In the genomic region with DNA sequence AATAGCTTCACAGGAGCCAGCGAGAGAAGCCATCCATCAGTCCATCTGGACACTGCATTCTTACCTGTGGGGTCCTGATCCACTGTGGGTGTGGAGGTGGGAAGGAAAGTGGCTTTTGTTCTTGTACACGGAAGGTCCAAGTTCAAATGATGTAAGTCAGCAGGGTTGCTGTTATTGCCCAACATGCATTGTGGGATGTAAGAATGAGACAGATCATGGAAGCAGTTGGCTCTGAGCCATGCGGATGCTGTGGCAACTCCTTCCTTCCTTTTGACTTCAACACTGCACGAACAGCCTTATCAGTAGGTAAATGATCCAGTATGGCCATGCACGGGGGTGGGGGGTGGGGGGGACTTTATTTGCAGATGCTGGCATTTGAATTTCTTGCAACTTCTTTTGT, we compare ENCODE assay signal across 21 mouse cellular contexts.
DNase-seq lines count a peak whose midpoint lies in the region; ATAC-seq and TF ChIP-seq lines count a peak whose summit lies in the region.
"Had no signal": no experiment of that assay in that cellular context is flagged by ENCODE, and none has a peak within 500 bp of the region (broad histone marks: within the 10 kb centered on the region; RNA-seq: fewer than 3 reads in every experiment).

No protein-coding gene starts in this region.

- H3K27ac ChIP-seq in intestine, embryonic 16.5 days (ENCODE audit: low read length) = no peak overlapping the region
- H3K27ac ChIP-seq in intestine, embryonic 15.5 days = no peak overlapping the region
- H3K27ac ChIP-seq in bone marrow, adult 2 months (ENCODE audit: control insufficient read depth, insufficient read depth, low read depth, low read length, poor library complexity) = peak overlapping the region; percentile 12; the same call in 1 of the 2 replicates
- H3K27ac ChIP-seq in liver, postnatal 0 days (ENCODE audit: low read depth) = no peak overlapping the region
- H3K27ac ChIP-seq: embryonic facial prominence, embryonic 10.5 days; heart, embryonic 10.5 days; hindbrain, embryonic 13.5 days; midbrain, embryonic 15.5 days had no signal

- DNase-seq in 3T3-L1 (ENCODE audit: low read depth, low spot score) = peak; percentile 27
- DNase-seq in liver, postnatal 0 days = peak; percentile 59
- DNase-seq in gastrocnemius, adult 18-20 months (ENCODE audit: low spot score) = no peak
- no peak for DNase-seq in left cerebral cortex, postnatal 10 days (ENCODE audit: extremely low spot score in 1 of 2, low spot score in 2 of 2)
- DNase-seq: adrenal gland, adult 2 months; cerebellum, adult 11 months; gastrocnemius, postnatal 14 days; kidney, postnatal 36 days; lung, adult 18-20 months; spleen, adult 18-20 months had no signal

- no peak for TF ChIP-seq CTCF in bone marrow, adult 2 months (IDR thresholded peaks at IDR 0.05; ENCODE audit: control insufficient read depth, insufficient read depth, low read length)
- TF ChIP-seq CTCF in liver, postnatal 0 days (IDR thresholded peaks at IDR 0.05; ENCODE audit: low read depth) = no peak

- no peak for TF ChIP-seq POLR2A in bone marrow, adult 2 months (IDR thresholded peaks at IDR 0.05; ENCODE audit: borderline replicate concordance, control insufficient read depth, low read depth, low read length)

- no peak overlapping the region for H3K9ac ChIP-seq in intestine, embryonic 16.5 days (ENCODE audit: low read depth, low read length)
- H3K9ac ChIP-seq in intestine, embryonic 15.5 days = no peak overlapping the region
- H3K9ac ChIP-seq in liver, postnatal 0 days (replicated peaks) = no peak overlapping the region
- H3K9ac ChIP-seq: hindbrain, embryonic 13.5 days; midbrain, embryonic 15.5 days had no signal

- 0 out of 2 replicates have a peak, but pooled peaks cover 7% of the 10 kb centered on the region for H3K9me3 ChIP-seq in intestine, embryonic 16.5 days (ENCODE audit: control insufficient read depth, low read length)
- no peaks in the 10 kb centered on the region for H3K9me3 ChIP-seq in intestine, embryonic 15.5 days
- H3K9me3 ChIP-seq in liver, postnatal 0 days (ENCODE audit: low read length) = no peaks in the 10 kb centered on the region; the same call in 1 of the 2 replicates
- H3K9me3 ChIP-seq: midbrain, embryonic 15.5 days had no signal

- no peak overlapping the region for H3K4me3 ChIP-seq in intestine, embryonic 16.5 days (ENCODE audit: low read length)
- no peak overlapping the region for H3K4me3 ChIP-seq in intestine, embryonic 15.5 days (replicated peaks)
- H3K4me3 ChIP-seq in bone marrow, adult 2 months (replicated peaks; ENCODE audit: control insufficient read depth, low read depth, low read length) = peak overlapping the region; percentile 14
- no peak overlapping the region for H3K4me3 ChIP-seq in liver, postnatal 0 days (ENCODE audit: low read depth, low read length)
- H3K4me3 ChIP-seq: embryonic facial prominence, embryonic 10.5 days; heart, embryonic 10.5 days; hindbrain, embryonic 13.5 days; midbrain, embryonic 15.5 days; myocyte had no signal

- H3K27me3 ChIP-seq in intestine, embryonic 16.5 days (replicated peaks; ENCODE audit: control insufficient read depth, insufficient read depth, low read length) = no peaks in the 10 kb centered on the region
- H3K27me3 ChIP-seq in intestine, embryonic 15.5 days (replicated peaks) = no peaks in the 10 kb centered on the region
- no peaks in the 10 kb centered on the region for H3K27me3 ChIP-seq in liver, postnatal 0 days (ENCODE audit: insufficient read depth, low read length)
- H3K27me3 ChIP-seq: megakaryocyte, embryonic 14.5 days had no signal

- 71% methylated on average over 5 of the region's 5 CpGs for WGBS in intestine, embryonic 16.5 days
- 69% methylated on average over 5 of the region's 5 CpGs for WGBS in intestine, embryonic 15.5 days
- WGBS in bone marrow, adult 2 months = 35% methylated on average over 5 of the region's 5 CpGs
- WGBS in liver, postnatal 0 days (ENCODE audit: insufficient replicate concordance) = 34% methylated on average over 5 of the region's 5 CpGs

- no peak overlapping the region for H3K4me2 ChIP-seq in intestine, embryonic 16.5 days (ENCODE audit: low read depth, low read length)
- no peak overlapping the region for H3K4me2 ChIP-seq in intestine, embryonic 15.5 days (replicated peaks)
- H3K4me2 ChIP-seq in liver, postnatal 0 days (ENCODE audit: low read depth, low read length) = no peak overlapping the region
- H3K4me2 ChIP-seq: hindbrain, embryonic 13.5 days; midbrain, embryonic 15.5 days had no signal

- 0 out of 2 replicates have a peak, but pooled peaks cover 4% of the 10 kb centered on the region for H3K4me1 ChIP-seq in intestine, embryonic 16.5 days (ENCODE audit: control insufficient read depth, insufficient read depth, low read length)
- H3K4me1 ChIP-seq in intestine, embryonic 15.5 days (replicated peaks) = 0 out of 2 replicates have a peak, but pooled peaks cover 3% of the 10 kb centered on the region
- peaks cover 6% of the 10 kb centered on the region; the same call in 1 of the 2 replicates for H3K4me1 ChIP-seq in bone marrow, adult 2 months (ENCODE audit: control insufficient read depth, insufficient read depth, low read length)
- peaks cover 15% of the 10 kb centered on the region for H3K4me1 ChIP-seq in liver, postnatal 0 days (ENCODE audit: insufficient read depth)

- TF ChIP-seq EP300 in liver, postnatal 0 days (IDR thresholded peaks at IDR 0.05; ENCODE audit: low read depth) = 0 out of 2 replicates have a peak, but pooled peaks have one; percentile 24

- H3K36me3 ChIP-seq in intestine, embryonic 16.5 days (ENCODE audit: control insufficient read depth, insufficient read depth, low read length) = no peaks in the 10 kb centered on the region
- H3K36me3 ChIP-seq in intestine, embryonic 15.5 days = no peaks in the 10 kb centered on the region
- no peaks in the 10 kb centered on the region for H3K36me3 ChIP-seq in liver, postnatal 0 days (replicated peaks; ENCODE audit: insufficient read depth, low read length)
- H3K36me3 ChIP-seq: heart, embryonic 10.5 days; hindbrain, embryonic 13.5 days; midbrain, embryonic 15.5 days had no signal

- ATAC-seq in intestine, embryonic 16.5 days = 0 out of 2 replicates have a peak, but pooled peaks have one; percentile 39
- ATAC-seq in intestine, embryonic 15.5 days = no peak
- peak; percentile 43; the same call in 1 of the 2 replicates for ATAC-seq in liver, postnatal 0 days
- ATAC-seq: forebrain, embryonic 14.5 days; inflammation-experienced regulatory T-cells, adult 6 months; midbrain, embryonic 15.5 days had no signal

- intact Hi-C loops in left cerebral cortex, postnatal 10 days (cut with DNase I) = no loop called here

Comparison
In these comparisons a context has a peak if more than half of its experiments do, and no peak if none do; other contexts are left out.
1. DNase-seq: peak in 3T3-L1 (single experiment) and liver, postnatal 0 days (single experiment); none in gastrocnemius, adult 18-20 months (single experiment) and left cerebral cortex, postnatal 10 days (0 of 2).